ENCODE assay signal across 8 mouse cellular contexts in the genomic region with DNA sequence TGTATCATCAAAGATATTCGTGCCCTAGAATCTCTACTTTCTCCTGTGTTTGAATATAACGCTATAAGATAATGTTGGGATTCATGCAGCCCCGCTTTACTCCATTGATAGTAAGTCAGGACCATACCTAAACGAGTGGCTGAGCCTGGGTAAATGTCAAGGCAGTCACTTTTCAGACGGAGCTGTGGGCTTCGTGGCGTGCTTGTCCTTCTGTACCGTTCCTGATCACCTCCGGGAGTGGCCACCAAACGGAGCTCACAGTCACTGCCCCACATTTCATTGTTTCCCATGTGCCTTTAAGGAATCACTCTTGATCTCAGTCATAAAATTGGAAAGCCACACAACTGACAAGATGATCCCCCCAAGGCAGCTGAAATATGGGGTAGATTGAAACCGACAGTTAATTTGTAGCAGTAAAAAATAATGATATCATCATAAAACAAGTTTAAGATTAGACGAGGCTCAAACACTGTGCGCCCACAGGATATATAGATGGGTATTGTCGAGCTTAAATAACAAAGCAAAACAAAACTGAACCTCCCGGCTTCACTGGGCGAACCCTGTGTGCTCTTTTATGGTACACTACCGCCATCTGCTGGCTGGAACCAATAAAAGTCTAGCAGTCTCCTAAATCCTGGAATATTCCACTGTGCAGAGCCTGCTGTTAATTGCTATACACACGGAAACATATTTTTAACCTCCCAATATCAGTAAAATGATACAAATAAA. TPM values are rescaled to one million over a fixed set of nuclear protein-coding genes. Genes with fewer than 3 reads are reported as not detected.
DNase-seq lines count a peak whose midpoint lies in the region; ATAC-seq and TF ChIP-seq lines count a peak whose summit lies in the region.

No protein-coding gene starts in this region.

- H3K27me3 ChIP-seq in forebrain, embryonic 12.5 days = no peaks in the 10 kb centered on the region; the same call in 1 of the 2 replicates
- no peaks in the 10 kb centered on the region for H3K27me3 ChIP-seq in heart, postnatal 0 days (ENCODE audit: control insufficient read depth, insufficient read depth, low read length)
- H3K27me3 ChIP-seq in liver, embryonic 14.5 days (ENCODE audit: control insufficient read depth, insufficient read depth, low read length) = no peaks in the 10 kb centered on the region
- H3K27me3 ChIP-seq in neural tube, embryonic 11.5 days (ENCODE audit: control insufficient read depth, insufficient read depth, low read length) = no peaks in the 10 kb centered on the region
- no peaks in the 10 kb centered on the region for H3K27me3 ChIP-seq in testis, adult 2 months (ENCODE audit: control insufficient read depth, insufficient read depth, low read length)

- H3K36me3 ChIP-seq in forebrain, embryonic 12.5 days (replicated peaks) = no peaks in the 10 kb centered on the region
- no peaks in the 10 kb centered on the region for H3K36me3 ChIP-seq in heart, postnatal 0 days (replicated peaks; ENCODE audit: control insufficient read depth, insufficient read depth, low read length)
- H3K36me3 ChIP-seq in liver, embryonic 14.5 days (replicated peaks; ENCODE audit: control insufficient read depth, insufficient read depth, low read depth) = no peaks in the 10 kb centered on the region
- H3K36me3 ChIP-seq in neural tube, embryonic 11.5 days (ENCODE audit: control insufficient read depth, insufficient read depth, low read length) = no peaks in the 10 kb centered on the region
- no peaks in the 10 kb centered on the region for H3K36me3 ChIP-seq in testis, adult 2 months (ENCODE audit: control insufficient read depth, insufficient read depth, low read length)

- 0 out of 2 replicates have a peak overlapping the region, but pooled peaks have one; percentile 21 for H3K9ac ChIP-seq in forebrain, embryonic 12.5 days
- peak overlapping the region; percentile 47 for H3K9ac ChIP-seq in heart, postnatal 0 days (replicated peaks; ENCODE audit: low read depth, low read length)
- H3K9ac ChIP-seq in liver, embryonic 14.5 days (replicated peaks) = no peak overlapping the region
- peak overlapping the region; percentile 36; the same call in 1 of the 2 replicates for H3K9ac ChIP-seq in neural tube, embryonic 11.5 days (ENCODE audit: low read length)

- 0 out of 2 replicates have a peak overlapping the region, but pooled peaks have one; percentile 25 for H3K27ac ChIP-seq in forebrain, embryonic 12.5 days
- peak overlapping the region; percentile 44 for H3K27ac ChIP-seq in heart, postnatal 0 days (ENCODE audit: low read depth)
- no peak overlapping the region for H3K27ac ChIP-seq in liver, embryonic 14.5 days
- no peak overlapping the region for H3K27ac ChIP-seq in neural tube, embryonic 11.5 days (ENCODE audit: low read depth, low read length)
- no peak overlapping the region for H3K27ac ChIP-seq in testis, adult 2 months (ENCODE audit: control insufficient read depth, insufficient read depth, low read depth, low read length)

- TF ChIP-seq POLR2A in testis, adult 2 months (IDR thresholded peaks at IDR 0.05; ENCODE audit: control insufficient read depth, low read depth, low read length) = no peak

- peak overlapping the region; percentile 18 for H3K4me3 ChIP-seq in forebrain, embryonic 12.5 days (replicated peaks)
- H3K4me3 ChIP-seq in heart, postnatal 0 days (ENCODE audit: low read depth, low read length) = peak overlapping the region; percentile 52
- peak overlapping the region; percentile 1 to 25; a peak in 3 of 4 replicates for H3K4me3 ChIP-seq in liver, embryonic 14.5 days (ENCODE audit: insufficient read depth in 1 of 2, low read depth in 2 of 2, low read length in 2 of 2)
- peak overlapping the region; percentile 18; the same call in 1 of the 2 replicates for H3K4me3 ChIP-seq in neural tube, embryonic 11.5 days (ENCODE audit: low read depth, low read length)
- peak overlapping the region; percentile 37 for H3K4me3 ChIP-seq in testis, adult 2 months (ENCODE audit: control insufficient read depth, low read depth, low read length)

- 27% methylated on average over 18 of the region's 18 CpGs for WGBS in forebrain, embryonic 12.5 days
- 6% methylated on average over 18 of the region's 18 CpGs for WGBS in heart, postnatal 0 days
- 12% methylated on average over 18 of the region's 18 CpGs for WGBS in liver, embryonic 14.5 days (ENCODE audit: insufficient replicate concordance)
- WGBS in neural tube, embryonic 11.5 days = 26% methylated on average over 18 of the region's 18 CpGs

- no peaks in the 10 kb centered on the region for H3K9me3 ChIP-seq in forebrain, embryonic 12.5 days
- no peaks in the 10 kb centered on the region for H3K9me3 ChIP-seq in heart, postnatal 0 days (replicated peaks; ENCODE audit: control insufficient read depth, low read length)
- H3K9me3 ChIP-seq in liver, embryonic 14.5 days (ENCODE audit: control insufficient read depth, low read length) = no peaks in the 10 kb centered on the region
- no peaks in the 10 kb centered on the region for H3K9me3 ChIP-seq in neural tube, embryonic 11.5 days (ENCODE audit: control insufficient read depth, low read length)

- peak; percentile 91 for ATAC-seq in forebrain, embryonic 12.5 days (ENCODE audit: low FRiP score)
- peak; percentile 89 for ATAC-seq in heart, postnatal 0 days (ENCODE audit: insufficient read depth, low read depth)
- ATAC-seq in liver, embryonic 14.5 days (ENCODE audit: insufficient read depth) = no peak
- ATAC-seq in neural tube, embryonic 11.5 days (ENCODE audit: insufficient read depth, low FRiP score, low TSS enrichment) = peak; percentile 89

- H3K4me2 ChIP-seq in forebrain, embryonic 12.5 days = peak overlapping the region; percentile 46
- H3K4me2 ChIP-seq in heart, postnatal 0 days (ENCODE audit: low read depth, low read length) = peak overlapping the region; percentile 68
- peak overlapping the region; percentile 48 for H3K4me2 ChIP-seq in liver, embryonic 14.5 days (ENCODE audit: low read depth)
- H3K4me2 ChIP-seq in neural tube, embryonic 11.5 days (ENCODE audit: low read depth) = peak overlapping the region; percentile 33

- H3K4me1 ChIP-seq in forebrain, embryonic 12.5 days = 0 out of 2 replicates have a peak, but pooled peaks cover 2% of the 10 kb centered on the region
- peaks cover 5% of the 10 kb centered on the region; the same call in 1 of the 2 replicates for H3K4me1 ChIP-seq in heart, postnatal 0 days (ENCODE audit: control insufficient read depth, insufficient read depth)
- H3K4me1 ChIP-seq in liver, embryonic 14.5 days (replicated peaks; ENCODE audit: control insufficient read depth in 2 of 2, insufficient read depth in 2 of 2, low read length in 1 of 2) = no peaks in the 10 kb centered on the region
- peaks cover 3% of the 10 kb centered on the region; the same call in 1 of the 2 replicates for H3K4me1 ChIP-seq in neural tube, embryonic 11.5 days (ENCODE audit: control insufficient read depth, insufficient read depth, low read length)
- H3K4me1 ChIP-seq in testis, adult 2 months (ENCODE audit: control insufficient read depth, insufficient read depth, low read length) = no peaks in the 10 kb centered on the region

- peak; percentile 82 for TF ChIP-seq CTCF in heart, postnatal 0 days (IDR thresholded peaks at IDR 0.05; ENCODE audit: low read depth)
- peak; percentile 65 for TF ChIP-seq CTCF in liver, embryonic 14.5 days (IDR thresholded peaks at IDR 0.05; ENCODE audit: low read depth)
- peak; percentile 29; the same call in 1 of the 2 replicates for TF ChIP-seq CTCF in testis, adult 2 months (IDR thresholded peaks at IDR 0.05; ENCODE audit: control insufficient read depth, insufficient read depth, insufficient replicate concordance, low read depth, low read length)

- TF ChIP-seq EP300 in heart, postnatal 0 days (IDR thresholded peaks at IDR 0.05; ENCODE audit: low read depth) = no peak
- TF ChIP-seq EP300 in liver, embryonic 14.5 days (IDR thresholded peaks at IDR 0.05; ENCODE audit: low read depth) = no peak

- DNase-seq in CD8-positive naive resting alpha-beta T cell, adult 2 months (ENCODE audit: low read depth in 2 of 2, low spot score in 2 of 2) = peak; percentile 40 to 56
- peak; percentile 9 for DNase-seq in c-Kit-negative CD71-positive TER-119-positive erythroid progenitor cells, embryonic 14.5 days (ENCODE audit: low read depth, low spot score)
- peak; percentile 82 for DNase-seq in heart, postnatal 0 days (ENCODE audit: low spot score)
- peak; percentile 80 to 92 for DNase-seq in kidney, postnatal 36 days
- DNase-seq in liver, embryonic 14.5 days (ENCODE audit: low read depth in 3 of 3, low spot score in 3 of 3) = peak; percentile 24 to 32 (median 25)
- peak; percentile 85 for DNase-seq in neural tube, embryonic 11.5 days (ENCODE audit: low spot score)

RNA-seq across cellular contexts. Expression of gene Cavin2, which starts 44.8 kb away (rescaled TPM):
- 2.0 and 2.7 TPM in 2 replicates for polyA plus RNA-seq in forebrain, embryonic 12.5 days (2016; fragmentation: Nextera tagmentation; extraction: Ambion mirVana)
- total RNA-seq in heart, postnatal 0 days (2014; rRNA removed; ENCODE audit: low replicate concordance) = 185 and 253 TPM in 2 replicates
- polyA plus RNA-seq in heart, postnatal 0 days (2015; fragmentation: Nextera tagmentation; extraction: Ambion mirVana) = 190 and 192 TPM in 2 replicates
- polyA plus RNA-seq in liver, embryonic 14.5 days (2012; rRNA removed) = 7.0 and 10.3 TPM in 2 replicates
- polyA plus RNA-seq in liver, embryonic 14.5 days (2014; fragmentation: Nextera tagmentation; extraction: Ambion mirVana) = 22.7 and 24.9 TPM in 2 replicates
- polyA plus RNA-seq in neural tube, embryonic 11.5 days (2014; fragmentation: Nextera tagmentation; extraction: Ambion mirVana) = 8.3 and 8.8 TPM in 2 replicates
- 1.2 and 2.0 TPM in 2 replicates for polyA plus RNA-seq in testis, adult 2 months (2012; rRNA removed)

Comparison
In these comparisons a context has a peak if more than half of its experiments do, and no peak if none do; other contexts are left out.
1. DNase-seq: peak in every context shown above with its lines; median percentile 86 in kidney, postnatal 36 days; 85 in neural tube, embryonic 11.5 days; 82 in heart, postnatal 0 days; 48 in CD8-positive naive resting alpha-beta T cell, adult 2 months; 25 in liver, embryonic 14.5 days; 9 in c-Kit-negative CD71-positive TER-119-positive erythroid progenitor cells, embryonic 14.5 days.
2. H3K27ac ChIP-seq: peak in forebrain, embryonic 12.5 days (single experiment) and heart, postnatal 0 days (single experiment); none in liver, embryonic 14.5 days (single experiment), neural tube, embryonic 11.5 days (single experiment) and testis, adult 2 months (single experiment).
3. CTCF ChIP-seq: peak in every context shown above with its lines; median percentile 82 in heart, postnatal 0 days; 65 in liver, embryonic 14.5 days; 29 in testis, adult 2 months.
4. Peak in every context shown above with its lines, with median percentiles within 50 percentile points of each other: H3K4me2 ChIP-seq and H3K4me3 ChIP-seq.